Mouse (Mus musculus): ENCODE measurements around the gene Adam17. TPM values are rescaled to one million over a fixed set of nuclear protein-coding genes. Genes with fewer than 3 reads are reported as not detected.

Gene Adam17
- polyA plus RNA-seq, 1 experiment from 2014 or later: 20.4 TPM

Other genes with a start within 250 kb of the Adam17 start
- gene Cpsf3, start 88.2 kb downstream of the Adam17 start, polyA plus RNA-seq (2015; fragmentation: Nextera tagmentation; extraction: Ambion mirVana): 86.7 and 87.1 TPM in 2 replicates
- gene Itgb1bp1, start 87.3 kb downstream of the Adam17 start, polyA plus RNA-seq (2015; fragmentation: Nextera tagmentation; extraction: Ambion mirVana): 35.6 and 39.3 TPM in 2 replicates
- 30.2 and 30.9 TPM in 2 replicates for gene Iah1, start 57.2 kb downstream of the Adam17 start, polyA plus RNA-seq (2015; fragmentation: Nextera tagmentation; extraction: Ambion mirVana)
- 1,073 and 1,087 TPM in 2 replicates for gene Ywhaq, start 44.0 kb upstream of the Adam17 start, polyA plus RNA-seq (2015; fragmentation: Nextera tagmentation; extraction: Ambion mirVana)